Mouse (Mus musculus) cerebellum, adult 2 months (tissue): ENCODE data around the gene Nr1h2.

Experiments
- CTCF ChIP-seq: fragments of 200-500 bp; IDR thresholded peaks from 2 replicates; pipeline ENCODE4 v1.5.1; 2011; ENCODE audit warnings: low read depth, mild to moderate bottlenecking, control low read depth, low read length, moderate library complexity, borderline replicate concordance; ENCODE audit not compliant: insufficient read depth
- POLR2A ChIP-seq: fragments of 200-500 bp; IDR thresholded peaks from 2 replicates; pipeline ENCODE4 v1.6.1; 2011; ENCODE audit warnings: low read length, control low read depth, borderline replicate concordance; ENCODE audit not compliant: insufficient read depth

GRCm38 (mm10) chr7:44507491-44507890 lies 46.3 kb downstream of the Nr1h2 start:
- TF ChIP-seq POLR2A (no peak), CTCF (no peak)
